Mouse (Mus musculus) skeletal muscle tissue, adult 2 months (tissue): ENCODE data around the gene Susd4.

Experiments used
- DNase-seq: peaks from one replicate; pipeline ENCODE4 v3.0.0-alpha.2; 2012; ENCODE audit warnings: low read depth, low spot score

Gene Susd4

DNA sequence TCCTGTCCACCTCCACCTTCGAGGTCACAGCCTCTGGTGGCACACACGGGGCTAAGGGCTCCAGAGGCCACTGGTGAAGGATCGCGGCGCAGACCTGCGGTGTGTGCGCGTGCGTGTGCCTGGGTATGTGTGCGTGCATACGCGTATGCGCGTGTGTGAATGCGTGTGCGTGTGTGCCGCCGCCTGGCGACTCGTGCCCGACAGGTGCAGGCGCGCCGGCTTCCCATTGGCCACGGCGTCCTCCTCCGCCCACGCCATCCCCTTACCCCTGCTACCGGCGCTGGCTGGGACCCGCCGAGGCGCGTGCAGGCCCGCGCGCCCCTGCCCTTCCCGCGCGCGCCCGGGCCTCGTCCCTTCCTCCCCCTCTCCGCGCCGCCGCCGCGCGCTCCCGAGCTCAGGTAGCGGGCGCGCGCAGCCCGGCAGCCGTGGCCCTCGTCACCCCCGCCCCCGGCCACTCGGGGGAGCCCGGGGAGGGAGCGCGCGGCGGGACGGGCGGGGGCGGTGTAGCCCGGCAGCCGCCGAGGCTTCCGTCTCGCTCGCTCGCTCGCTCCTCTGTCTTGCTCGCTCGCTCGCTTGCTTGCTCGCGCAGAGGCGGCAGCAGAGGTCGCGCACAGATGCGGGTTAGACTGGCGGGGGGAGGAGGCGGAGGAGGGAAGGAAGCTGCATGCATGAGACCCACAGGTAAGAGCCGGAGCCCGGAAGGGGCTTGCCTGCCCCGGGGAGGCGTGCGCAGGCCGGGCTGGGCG, at the start of gene Susd4:
Gene Susd4 (plus strand): TSS at position 145 of the 746 bp plus-strand sequence.
- DNase-seq, result no peak

DNA sequence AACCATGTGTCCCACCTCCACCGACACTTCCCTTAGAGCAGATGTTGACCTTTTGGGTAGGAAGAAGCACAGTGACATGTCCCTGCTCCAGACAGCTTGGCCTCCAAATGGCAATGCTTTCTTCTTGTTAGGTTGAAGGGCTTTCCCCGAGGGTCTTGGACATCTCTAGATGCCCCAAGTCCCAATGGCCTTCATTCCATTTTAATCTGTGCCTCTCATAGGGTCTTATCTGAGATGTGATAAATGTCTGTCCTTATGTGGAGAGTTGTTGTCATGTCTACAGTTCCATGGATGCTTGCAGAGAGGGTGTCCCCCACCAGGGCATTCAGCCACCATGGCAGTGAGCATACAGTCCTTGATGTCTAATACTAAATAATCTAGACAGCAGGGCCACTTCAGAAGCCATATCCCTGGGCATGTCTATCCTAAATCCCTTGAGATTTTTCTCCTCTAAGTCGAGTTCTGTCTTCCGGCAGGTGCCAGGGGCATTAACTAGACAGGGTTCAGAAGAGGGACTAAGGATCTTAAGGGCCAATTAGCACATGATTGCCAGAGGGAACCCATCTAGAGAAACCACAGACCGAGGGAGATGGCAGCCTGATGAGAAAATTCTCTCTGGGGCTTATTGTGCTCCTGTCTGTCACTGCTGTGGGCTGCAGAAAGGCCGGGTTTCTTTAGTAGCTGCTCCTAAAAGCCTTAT, 49.3 kb upstream of the Susd4 start:
- no peak for DNase-seq

DNA sequence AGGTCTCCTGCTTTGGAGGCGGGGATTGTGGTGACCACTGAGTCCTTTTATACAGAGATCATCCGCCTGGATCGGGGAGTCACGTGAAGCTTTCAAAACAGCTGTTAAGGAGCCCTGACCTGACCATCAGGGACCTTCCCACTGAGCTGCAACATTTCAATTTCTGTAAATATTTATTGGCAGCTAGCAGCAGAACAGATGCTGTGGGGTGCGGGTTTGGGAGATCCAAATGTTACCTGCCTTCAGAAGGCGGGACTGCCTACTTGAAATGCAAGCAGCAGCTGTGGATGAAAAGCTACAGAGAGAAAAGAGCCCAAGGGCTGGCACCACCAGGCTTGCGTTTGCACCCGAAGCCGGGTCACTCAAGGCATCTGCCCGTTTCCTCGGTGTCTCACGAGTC, 36.1 kb upstream of the Susd4 start:
- DNase-seq, result no peak

DNA sequence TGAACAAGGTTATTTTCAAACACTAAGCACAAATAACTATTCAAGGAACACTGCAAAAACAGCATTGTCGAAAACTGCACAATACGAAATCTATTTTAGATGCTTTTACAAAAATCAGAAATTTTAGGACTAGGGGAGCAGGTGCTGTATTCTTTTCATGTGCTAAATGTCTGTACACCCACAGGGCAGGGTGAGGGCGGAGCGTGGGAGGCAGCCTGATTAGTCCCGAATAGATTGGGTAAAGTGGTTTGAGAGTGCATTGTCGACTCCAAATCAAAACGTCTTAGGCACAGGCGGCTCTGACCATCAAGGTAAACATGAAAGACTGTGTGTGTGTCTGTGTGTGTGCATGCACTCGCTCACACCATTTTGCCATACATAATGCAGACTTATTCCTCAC, 34.7 kb upstream of the Susd4 start:
- DNase-seq, result no peak

DNA sequence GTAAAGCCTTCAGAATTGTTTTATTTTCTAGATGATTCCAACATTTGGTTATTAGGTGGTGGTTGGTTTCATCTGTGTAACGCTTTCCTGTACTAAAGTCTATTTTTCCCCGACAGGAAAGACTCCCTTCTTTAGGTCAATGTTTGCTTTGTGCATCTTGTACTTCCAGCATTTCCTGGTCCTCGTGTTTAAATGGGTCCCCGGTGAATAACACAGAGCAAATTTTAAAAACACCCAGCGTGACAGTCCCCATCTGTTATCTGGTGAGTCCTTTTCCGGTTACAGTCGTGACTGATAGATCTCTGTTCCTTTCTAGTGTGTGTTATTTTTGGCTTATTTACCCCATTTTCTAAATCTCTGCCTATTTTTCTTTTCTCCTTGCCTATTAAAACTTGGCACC, 31.0 kb upstream of the Susd4 start:
- no peak for DNase-seq

DNA sequence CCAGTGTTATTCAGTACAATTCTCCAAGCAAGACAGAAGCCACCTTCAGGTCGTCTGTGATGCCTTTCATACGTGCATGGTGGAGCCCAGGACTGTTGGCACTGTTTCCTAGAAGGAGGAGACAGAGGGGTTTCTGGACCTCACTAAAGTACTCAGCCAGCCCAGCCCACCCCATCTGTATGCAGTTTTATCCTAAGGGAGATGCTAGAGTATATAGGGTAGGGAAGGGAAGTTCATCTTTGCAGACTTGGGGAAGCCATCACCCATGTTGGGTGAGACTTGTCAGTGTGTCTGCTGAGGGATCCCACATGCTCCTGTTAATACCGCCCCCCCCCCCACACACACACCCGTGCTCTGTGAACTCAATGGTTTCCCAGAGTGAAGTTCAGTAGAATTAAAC, 27.8 kb upstream of the Susd4 start:
- no peak for DNase-seq

DNA sequence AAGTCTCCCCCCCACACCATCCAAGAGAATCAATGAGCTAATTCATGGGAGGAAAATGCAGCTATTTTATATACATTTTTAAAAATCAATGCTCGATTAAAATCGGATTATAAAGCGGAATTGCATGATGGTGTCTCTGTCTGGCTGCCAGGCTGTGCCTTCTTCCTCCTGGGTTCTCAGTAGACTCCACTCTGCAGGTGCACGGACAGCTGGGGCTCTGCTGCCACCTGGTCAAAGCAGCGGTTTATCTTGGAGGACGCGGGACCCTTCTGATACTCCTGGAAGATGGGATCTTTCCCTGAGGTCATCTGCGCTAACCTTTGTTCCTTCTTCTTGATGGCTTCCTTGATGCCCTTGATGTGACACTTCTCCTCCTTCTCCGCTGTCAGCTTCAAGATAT, 16.6 kb upstream of the Susd4 start:
- DNase-seq, result no peak

DNA sequence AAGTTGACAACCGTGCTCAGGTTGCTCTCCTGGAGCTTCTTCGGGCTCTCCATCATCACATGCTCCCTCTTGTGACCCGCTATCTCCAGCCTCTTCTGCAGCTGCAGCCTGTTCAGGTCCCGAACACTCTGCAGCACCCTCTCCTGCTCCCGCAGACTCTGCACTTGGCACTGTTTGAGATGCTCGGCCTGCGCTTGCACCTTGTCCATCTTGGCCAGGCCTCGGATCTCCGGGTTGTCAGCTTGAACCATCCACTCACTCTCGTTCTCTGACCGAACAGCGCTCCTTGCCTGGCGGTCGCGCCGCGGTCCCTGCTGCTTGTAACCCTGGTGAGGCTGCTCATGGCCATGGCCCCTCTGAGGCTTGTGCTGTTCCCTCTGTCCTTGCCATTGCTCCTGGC, 15.8 kb upstream of the Susd4 start:
- no peak for DNase-seq

DNA sequence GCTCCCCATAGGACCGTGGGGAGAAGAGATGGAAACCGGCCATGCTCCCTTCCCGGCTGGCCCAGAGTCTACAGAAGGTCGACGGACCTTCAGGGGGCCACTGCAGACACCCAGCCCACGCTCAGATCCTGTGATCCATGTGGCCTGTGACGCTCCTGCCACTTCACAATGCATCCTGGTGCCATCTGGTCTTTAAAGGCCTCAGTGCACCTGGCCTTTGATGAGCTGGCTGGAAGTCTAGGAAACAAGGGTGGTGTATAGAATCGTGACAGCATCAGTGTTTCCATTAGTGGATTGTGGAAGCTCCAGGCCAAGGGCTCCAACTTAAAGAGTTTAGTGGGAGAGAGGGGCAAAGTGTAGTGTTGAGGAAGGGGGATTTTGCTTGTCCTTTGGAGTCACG, 14.6 kb upstream of the Susd4 start, which contains the start of gene Ccdc185:
Gene Ccdc185 (minus strand): TSS at position 101 of the 400 bp plus-strand sequence.
- DNase-seq, result no peak

DNA sequence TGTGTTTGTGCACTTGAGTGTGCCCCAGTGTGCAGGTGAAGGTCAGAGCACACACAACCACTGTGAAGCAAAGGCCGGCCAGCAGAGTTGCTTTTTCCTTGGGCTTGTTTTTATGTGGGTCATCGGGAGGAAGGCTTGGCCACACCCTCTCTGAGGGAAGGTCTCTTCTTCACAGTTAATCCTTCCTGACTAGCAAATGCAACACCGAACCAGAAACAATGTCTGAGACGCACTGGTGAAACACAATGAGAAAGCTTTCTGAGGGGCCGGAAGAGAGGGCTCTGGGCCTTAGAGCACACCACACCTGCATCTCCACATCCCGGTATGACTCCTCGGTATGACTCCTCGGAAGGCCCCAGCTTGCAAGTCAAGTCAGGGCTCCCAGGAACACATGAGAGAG, 12.4 kb upstream of the Susd4 start:
- no peak for DNase-seq

DNA sequence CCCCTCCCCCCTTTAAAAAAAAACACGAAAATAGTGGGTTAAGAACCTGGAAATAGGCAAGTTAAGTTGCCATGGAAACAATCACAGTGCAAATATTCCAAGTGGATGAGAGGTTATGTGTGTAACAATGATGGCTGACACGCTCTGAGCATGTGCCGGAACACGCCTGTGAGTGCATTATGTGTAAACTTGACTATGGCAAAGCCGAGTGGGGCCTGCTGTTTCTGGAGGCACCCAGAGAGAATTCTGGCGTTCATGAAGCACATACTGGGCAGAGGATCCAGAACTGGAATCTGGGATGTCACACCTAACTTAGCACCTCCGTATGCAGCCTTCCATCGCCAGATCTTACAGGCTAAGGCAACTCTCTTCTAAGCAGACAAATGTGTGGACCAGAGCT, 10.0 kb upstream of the Susd4 start:
- no peak for DNase-seq

DNA sequence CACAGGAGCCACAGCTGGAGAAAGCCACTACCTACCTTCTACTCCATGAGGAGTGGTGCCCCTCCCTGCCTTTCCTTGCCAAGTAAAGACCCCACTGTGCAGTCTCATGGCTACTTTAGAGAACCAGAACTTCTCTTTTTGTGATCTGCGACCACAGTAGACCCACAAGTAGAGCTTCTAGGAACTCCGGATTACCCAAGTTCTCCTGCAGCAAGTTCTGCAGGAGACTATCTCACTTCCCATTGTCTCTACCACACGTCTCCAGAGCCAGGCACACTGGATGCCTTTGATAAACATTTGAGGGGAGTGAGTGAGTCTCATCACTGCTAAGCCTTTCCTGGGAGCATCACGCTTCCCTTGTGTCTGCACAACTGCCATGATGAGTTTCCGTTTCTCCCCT, 8.8 kb upstream of the Susd4 start:
- no peak for DNase-seq

DNA sequence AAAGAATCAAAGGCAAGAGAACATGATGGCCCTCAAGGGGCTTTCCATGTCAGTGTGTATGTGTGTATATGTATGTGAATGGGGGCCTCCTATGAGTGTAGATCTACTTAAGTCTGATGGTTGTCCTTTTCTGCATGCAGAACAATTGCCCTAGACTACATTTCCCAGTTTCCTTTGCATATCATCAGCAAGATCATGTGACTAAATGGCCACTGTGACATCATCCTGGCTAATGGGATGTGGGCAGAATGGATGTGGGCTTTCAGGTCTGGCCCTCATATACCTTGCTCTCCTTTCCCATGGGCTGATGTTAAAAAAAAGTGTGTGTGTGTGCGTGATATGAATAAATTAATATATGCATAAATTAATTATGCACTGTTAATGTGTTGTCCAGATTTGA, 4.9 kb upstream of the Susd4 start:
- DNase-seq, result no peak

DNA sequence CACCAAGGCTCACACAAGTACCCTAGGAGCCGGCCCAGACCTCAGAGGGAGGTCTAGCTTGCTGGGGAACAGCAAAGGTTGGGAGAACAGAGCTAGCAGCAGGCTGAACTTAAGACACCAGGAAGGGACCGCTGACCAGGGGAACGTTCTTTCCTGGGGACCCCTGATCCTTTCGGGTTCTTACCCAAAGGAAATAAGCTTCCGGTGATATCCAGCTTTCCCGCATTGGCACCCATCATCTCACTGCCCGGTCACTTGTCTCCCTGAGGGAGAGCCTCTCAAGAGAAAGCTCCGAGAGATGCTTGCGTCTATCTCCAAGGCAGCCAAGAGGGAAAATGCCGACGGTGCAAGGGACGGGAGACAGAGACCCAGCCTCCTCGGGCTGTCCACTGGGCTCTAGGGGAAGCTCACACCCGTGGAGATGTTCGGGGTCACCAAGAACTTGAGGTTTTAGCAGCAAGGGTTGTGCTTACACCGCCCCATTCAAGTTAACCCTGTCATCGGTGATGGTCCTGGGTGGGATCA, 407 bp upstream of the Susd4 start:
- no peak for DNase-seq

DNA sequence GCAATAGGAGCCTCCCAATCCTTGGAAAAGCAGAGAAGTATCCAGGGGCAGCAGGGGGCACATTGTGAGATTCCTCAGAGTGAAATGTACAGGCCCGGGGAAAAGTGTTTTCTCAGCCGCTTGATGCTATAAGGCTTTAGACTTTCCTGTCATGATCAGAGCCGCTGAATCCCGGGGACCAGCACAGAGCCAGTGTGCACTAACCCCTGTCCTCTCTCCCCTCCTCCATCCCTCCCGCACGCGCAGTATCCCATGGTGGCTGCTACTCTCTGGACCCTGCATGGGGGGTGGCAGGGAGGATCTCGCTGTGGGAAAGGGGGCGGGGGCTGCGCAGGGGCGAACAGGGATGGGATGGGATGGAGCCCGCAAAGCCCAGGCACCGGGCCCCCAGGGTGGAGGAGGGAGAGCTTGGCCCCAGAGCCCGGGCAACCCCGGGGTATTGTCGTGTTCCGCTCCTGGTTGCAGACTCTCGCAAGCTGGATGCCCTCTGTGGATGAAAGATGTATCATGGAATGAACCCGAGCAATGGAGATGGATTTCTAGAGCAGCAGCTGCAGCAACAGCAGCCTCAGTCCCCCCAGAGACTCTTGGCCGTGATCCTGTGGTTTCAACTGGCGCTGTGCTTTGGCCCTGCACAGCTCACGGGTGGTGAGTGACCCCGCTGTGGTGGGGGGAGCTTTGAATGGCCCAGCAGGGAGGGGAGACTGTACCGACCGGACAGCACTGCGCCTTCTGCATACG, 1.1 kb downstream of the Susd4 start:
- no peak for DNase-seq

DNA sequence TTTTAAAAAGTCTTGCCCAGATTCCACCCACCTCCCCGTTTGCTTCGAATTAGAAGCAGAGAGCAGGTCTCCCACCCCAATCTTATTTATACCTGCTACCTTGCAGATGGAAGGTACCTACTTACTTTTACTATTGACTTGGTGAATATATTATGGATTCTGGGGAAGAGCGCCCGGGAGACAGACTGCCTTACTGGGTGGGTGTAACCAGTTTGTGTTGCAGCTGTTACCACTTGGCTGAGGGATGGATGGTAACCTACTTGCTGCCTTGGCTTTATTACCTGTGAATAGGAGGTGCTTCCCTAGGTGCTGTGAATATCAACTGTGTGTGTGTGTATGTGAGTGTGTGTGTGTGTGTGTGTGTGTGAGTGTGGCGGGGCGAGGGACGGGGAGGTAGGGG, 11.9 kb downstream of the Susd4 start:
- DNase-seq, result no peak

DNA sequence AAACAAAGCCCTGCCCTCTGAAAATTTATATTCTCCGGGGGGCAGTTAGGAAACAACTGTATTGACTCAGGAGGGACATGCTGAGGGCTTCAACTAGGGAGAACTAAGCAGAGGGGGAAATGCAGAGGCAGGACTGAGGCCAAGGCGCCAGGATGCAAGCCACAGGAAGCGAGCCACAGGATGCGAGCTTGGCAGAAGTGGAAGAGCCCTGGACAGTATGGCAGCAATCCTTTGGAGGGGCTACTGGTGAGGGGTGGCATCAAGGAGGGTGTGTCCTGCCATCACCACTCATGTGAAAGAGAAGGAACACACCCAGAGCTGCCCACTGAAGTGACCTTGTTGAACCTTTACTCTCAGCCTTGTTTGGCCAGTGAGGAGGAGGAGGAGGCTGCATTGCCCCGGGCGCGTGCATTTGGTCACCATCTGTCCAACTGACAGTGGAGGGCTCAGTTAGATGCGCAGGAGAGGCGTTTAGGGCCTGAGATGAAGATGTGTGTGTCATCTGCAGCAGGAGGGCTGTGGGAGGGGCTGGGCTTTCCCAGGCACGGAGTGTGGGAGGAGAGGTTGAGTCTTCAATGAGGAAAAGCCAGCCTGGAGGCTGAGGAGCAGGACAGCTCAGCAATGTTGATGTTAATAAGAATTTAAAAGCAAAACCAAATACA, 13.2 kb downstream of the Susd4 start:
- no peak for DNase-seq

DNA sequence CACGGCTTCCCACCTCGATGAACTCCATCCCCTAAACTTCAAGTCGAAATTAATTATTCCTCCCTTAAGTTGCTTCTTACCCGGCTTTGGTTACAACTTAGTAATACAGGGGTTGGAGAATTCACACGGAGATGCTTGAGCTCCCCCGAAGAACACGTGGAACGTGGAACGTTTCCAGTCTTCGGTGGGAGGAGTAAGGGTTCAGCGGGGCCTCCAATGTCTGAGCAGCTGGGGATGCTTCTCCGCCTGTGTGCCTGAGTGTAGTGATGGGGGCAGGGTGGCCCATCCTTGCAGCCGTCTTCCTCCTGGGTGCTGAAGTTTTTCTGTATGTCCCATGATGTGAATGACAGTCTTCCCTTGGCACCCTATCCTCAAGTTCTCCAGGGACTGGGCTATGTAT, 14.6 kb downstream of the Susd4 start:
- no peak for DNase-seq

DNA sequence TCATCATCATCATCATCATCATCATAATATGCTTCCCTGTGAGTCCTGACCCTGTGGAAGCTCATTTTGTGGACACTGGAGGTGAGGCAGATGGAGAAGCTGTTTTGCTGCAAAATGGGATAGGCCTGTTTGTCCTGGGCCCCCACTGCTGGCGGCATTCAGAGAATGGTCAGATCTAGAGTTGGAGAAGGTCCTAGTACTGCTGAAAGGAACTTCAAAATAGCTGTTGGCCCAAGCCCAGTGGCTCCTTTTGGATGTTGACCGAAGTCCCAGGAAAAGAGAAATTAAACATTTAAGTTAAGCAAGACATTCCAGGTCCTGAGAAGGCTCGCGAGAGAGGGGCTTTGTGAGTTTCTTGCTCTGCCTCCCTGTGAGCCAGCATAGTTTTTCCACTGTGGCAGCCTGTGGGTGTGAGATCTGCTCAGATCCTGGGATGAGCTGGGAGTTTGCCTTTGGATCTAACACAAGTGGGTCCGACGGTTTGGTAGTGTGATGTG, 15.4 kb downstream of the Susd4 start:
- no peak for DNase-seq

DNA sequence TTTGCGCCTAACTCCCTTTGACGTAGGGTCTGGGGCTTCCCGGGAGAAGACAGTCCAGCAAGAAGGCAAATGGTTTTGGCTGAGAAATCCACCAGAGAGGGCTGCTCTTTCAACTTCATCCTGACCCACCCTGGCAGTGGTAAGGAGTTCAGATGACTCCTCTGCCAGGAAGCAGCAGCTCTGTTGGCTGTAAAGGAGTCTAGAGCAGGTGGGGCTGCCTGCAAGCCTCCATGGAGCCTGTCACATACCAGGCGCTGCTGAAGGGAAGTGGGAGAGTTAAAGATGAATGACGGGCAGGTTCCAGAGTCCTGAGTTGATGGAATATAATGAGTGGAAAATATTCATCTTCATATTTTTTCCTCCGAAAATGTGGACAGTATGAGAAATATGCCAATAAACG, 20.1 kb downstream of the Susd4 start:
- DNase-seq, result no peak

DNA sequence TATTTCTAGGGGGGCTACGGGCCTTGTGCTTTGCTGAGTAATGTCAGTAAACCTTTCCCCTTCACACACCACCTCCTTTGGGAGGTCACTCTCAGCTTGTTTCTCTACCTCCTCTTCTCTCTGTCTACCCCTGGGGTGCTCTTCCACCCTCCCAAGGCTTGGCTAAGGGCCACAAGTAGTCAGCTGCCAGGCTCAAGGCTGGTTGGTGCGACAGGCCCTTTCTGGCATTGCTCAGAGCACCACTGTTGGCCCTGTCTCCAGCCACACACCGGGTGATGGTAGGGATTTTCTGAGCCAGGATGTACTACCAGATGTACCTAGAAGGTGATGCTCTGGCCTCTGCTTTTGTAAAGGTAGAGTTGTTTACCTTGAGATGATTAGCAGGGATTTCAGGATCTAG, 21.1 kb downstream of the Susd4 start:
- no peak for DNase-seq

DNA sequence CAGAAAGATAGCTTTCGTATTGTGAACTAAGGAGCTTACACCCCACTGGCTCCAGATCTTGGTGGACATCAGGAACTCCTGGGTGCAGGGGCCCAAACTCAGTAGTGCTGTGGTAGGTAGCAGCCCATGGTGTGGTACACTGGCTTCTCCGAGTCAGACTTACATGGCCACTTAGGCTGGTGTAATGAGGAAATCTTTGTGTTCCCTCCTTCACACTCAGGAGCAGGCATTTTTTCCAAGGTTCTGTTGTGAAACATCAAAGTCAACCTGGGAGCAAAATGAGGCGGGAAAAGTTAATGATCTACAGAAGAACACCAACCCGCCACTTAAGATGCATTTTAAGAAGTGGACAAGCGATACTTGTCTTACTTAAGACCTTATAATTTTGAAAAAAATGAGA, 21.8 kb downstream of the Susd4 start:
- DNase-seq, result no peak
